Mouse (Mus musculus) myocyte (in vitro differentiated cells): ENCODE data around the gene Ptrh1.

Source experiments
- CEBPB ChIP-seq: IDR thresholded peaks from 2 replicates; pipeline ENCODE4 v1.6.1; 2011; ENCODE audit warnings: mild to moderate bottlenecking, moderate library complexity; ENCODE audit not compliant: poor library complexity, insufficient read depth, severe bottlenecking
- E2F4 ChIP-seq: IDR thresholded peaks from one replicate; pipeline ENCODE4 v1.6.1; 2011; ENCODE audit warnings: mild to moderate bottlenecking, control low read depth, moderate library complexity; ENCODE audit not compliant: insufficient read depth
- MYOD1 ChIP-seq, 3 experiments: IDR thresholded peaks; one replicate each; pipeline ENCODE4 v1.6.1; 2011; ENCODE audit warnings: control low read depth in 2 of 3, low read depth in 2 of 3, mild to moderate bottlenecking in 2 of 3, moderate library complexity in 1 of 3; ENCODE audit not compliant: insufficient read length in 2 of 3, control insufficient read depth in 1 of 3
- POLR2A ChIP-seq: IDR thresholded peaks from one replicate; pipeline ENCODE4 v1.6.1; 2011; ENCODE audit warnings: low read depth, mild to moderate bottlenecking, control low read depth, moderate library complexity; ENCODE audit not compliant: insufficient read length
- POLR2AphosphoS2 ChIP-seq: IDR thresholded peaks from one replicate; pipeline ENCODE4 v1.6.1; 2011; ENCODE audit warnings: low read depth, control low read depth; ENCODE audit not compliant: insufficient read length
- TCF12 ChIP-seq: IDR thresholded peaks from one replicate; pipeline ENCODE4 v1.6.1; 2011; ENCODE audit warnings: mild to moderate bottlenecking, control low read depth; ENCODE audit not compliant: poor library complexity, insufficient read depth, severe bottlenecking
- TCF3 ChIP-seq: IDR thresholded peaks from one replicate; pipeline ENCODE4 v1.6.1; 2011; ENCODE audit warnings: low read depth, control low read depth; ENCODE audit not compliant: insufficient read length
- USF1 ChIP-seq: IDR thresholded peaks from one replicate; pipeline ENCODE4 v1.6.1; 2011; ENCODE audit warnings: low read depth, mild to moderate bottlenecking, control low read depth, moderate library complexity

DNA sequence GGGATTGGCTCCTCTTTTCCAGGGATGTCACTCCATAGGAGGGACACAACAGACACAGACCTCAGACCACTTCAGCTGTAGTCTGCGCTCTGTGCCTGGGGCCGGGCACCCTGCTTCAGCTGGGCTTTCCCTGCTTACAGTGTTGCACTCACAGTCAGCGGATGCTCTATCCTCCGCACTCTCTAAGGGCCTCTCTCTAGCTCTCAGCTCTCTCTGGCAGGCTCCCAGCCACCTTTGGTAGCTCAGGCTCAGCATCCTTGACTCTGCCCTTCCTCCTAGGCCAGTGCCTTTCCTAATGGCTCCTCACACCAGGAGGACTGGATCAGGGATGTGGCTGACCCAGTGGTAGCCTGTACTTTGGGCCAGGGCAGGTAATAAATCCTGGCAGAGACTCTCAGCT is 43.7 kb upstream of the Ptrh1 start:
- TF ChIP-seq USF1 (no peak), CEBPB (no peak), POLR2A (no peak), POLR2AphosphoS2 (no peak), E2F4 (no peak), MYOD1 (IDR thresholded peaks at IDR 0.05; ENCODE audit: control insufficient read depth in 1 of 3, insufficient read length in 2 of 3, low read depth in 2 of 3) (no peak), TCF3 (no peak), TCF12 (no peak)
